Mouse (Mus musculus) testis, adult 2 months (tissue): Measurements from ENCODE around the gene Apoe.

Source experiments
- CTCF ChIP-seq: fragments of 200-500 bp; IDR thresholded peaks from 2 replicates; pipeline ENCODE4 v1.5.1; 2012; ENCODE audit warnings: low read depth, mild to moderate bottlenecking, inconsistent platforms, low read length, moderate library complexity; ENCODE audit not compliant: control insufficient read depth, insufficient read depth, insufficient replicate concordance
- POLR2A ChIP-seq: fragments of 200-500 bp; IDR thresholded peaks from 2 replicates; pipeline ENCODE4 v1.6.1; 2012; ENCODE audit warnings: low read depth, mild to moderate bottlenecking, inconsistent platforms, low read length, moderate library complexity; ENCODE audit not compliant: control insufficient read depth

DNA sequence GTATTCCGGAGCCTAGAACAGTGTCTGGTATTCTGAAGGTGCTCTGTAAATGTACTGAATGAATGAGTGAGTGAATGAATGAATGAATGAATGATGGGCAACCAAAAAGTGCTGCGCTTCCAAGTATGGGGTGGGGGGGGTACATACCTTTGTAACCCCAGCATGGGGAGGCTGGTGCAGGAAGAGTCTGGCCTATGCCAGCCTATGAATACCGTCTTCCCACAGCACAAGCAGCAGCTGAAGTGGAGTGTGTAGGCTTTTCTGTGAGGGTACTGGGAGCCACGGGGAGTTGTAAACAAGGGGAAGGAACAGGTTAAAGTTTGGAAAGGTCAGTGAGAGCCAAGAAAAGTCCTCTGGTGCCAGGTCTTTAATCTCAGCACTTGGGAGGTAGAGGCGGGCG, 44.8 kb upstream of the Apoe start:
- no peak for TF ChIP-seq CTCF
- no peak for TF ChIP-seq POLR2A
